Mouse (Mus musculus) frontal cortex, adult 2 months (tissue): ENCODE data around the gene A530084C06Rik. TPM values are rescaled to one million over a fixed set of nuclear protein-coding genes. Genes with fewer than 3 reads are reported as not detected.
A peak's percentile ranks its signal among the peaks of the same experiment; 100 is the strongest.

Experiments
- DNase-seq, 2 experiments: peaks; one replicate each; pipeline ENCODE4 v3.0.0; 2022; ENCODE audit warnings: low spot score in 1 of 2; ENCODE audit errors: extremely low spot score in 1 of 2
- polyA plus RNA-seq: library from polyadenylated mRNA; depleted of rRNA; stranded (reverse); fragments of >200 nt; gene quantifications from 2 replicates; pipeline ENCODE4 v1.2.3, GENCODE M21; 2012; rRNA removed

The A530084C06Rik gene
- polyA plus RNA-seq, result 0.32 and 0.42 TPM in 2 replicates

DNA sequence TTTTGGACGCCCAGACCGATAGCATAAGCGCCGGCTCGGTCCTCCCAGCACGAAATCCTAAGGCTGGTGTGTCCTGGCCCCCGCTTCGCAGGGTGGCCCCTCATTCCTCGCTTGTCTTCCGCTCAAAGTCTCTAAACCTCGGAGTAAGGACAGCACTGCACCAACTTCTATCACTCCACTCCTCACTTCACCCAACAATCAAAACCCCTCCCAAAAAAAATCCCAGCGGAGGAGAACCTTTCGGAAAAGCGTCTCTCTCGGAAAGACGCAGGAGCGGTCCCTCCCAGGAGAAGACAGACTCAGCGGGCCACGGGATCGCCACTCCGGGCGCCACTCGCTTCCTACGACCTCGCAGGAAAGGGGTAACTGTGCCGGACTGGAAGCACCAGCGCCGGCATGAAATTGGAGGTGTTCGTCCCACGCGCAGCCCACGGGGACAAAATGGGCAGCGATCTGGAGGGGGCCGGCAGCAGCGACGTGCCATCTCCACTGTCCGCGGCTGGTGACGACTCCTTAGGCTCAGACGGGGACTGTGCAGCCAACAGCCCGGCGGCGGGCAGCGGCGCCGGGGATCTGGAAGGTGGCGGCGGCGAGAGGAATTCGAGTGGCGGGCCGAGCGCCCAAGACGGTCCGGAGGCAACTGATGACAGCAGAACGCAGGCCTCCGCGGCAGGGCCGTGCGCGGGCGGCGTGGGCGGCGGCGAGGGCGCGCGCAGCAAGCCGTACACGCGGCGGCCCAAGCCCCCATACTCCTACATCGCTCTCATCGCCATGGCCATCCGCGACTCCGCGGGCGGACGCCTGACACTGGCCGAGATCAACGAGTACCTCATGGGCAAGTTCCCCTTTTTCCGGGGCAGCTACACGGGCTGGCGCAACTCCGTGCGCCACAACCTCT, at the start of gene A530084C06Rik:
A530084C06Rik (minus strand) TSS at position 813 of the 898 bp plus-strand sequence.
- DNase-seq, result peak in 1 of 2 experiments; percentile 7

GRCm38 (mm10) chr13:31603964-31604363, 44.8 kb upstream of the A530084C06Rik start:
- no peak for DNase-seq

DNA sequence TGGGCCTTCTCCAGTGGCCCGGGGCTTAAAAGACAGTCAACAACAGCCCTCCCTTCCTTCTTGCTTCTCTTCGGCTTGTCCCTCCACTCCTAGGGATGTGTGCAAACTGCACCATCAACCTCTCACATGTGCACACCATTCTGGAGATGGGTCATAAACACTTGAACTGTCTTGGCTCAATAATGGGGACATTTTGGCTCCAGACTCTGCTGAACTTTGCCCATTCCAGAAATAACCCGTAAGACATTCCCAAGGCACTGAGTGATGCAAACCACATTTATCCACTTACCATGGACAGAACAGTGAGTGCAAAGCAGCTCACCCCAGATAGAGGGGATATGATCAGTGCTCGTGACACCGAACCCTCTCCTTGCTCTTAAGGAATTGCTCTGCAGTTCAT, 40.4 kb upstream of the A530084C06Rik start:
- DNase-seq, result no peak

DNA sequence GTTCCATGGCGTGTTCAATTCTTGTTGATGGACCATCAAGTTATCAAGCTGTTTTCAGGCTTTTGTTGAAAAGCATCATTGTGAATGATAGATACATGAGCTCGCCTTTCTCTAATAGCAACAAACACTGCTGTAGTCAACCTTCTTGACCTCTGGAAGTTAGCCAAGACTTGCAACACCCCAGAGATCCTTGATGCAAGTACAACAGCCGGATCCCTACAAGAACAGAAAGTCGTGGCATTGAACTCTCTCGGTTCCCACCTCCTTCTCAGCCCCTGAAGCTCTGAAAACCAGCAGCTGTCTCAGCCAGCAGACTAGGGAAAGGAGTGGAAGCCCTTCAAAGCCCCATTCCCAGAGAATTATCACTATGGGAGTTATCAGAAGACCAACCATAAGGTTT, 28.2 kb upstream of the A530084C06Rik start:
- no peak for DNase-seq

DNA sequence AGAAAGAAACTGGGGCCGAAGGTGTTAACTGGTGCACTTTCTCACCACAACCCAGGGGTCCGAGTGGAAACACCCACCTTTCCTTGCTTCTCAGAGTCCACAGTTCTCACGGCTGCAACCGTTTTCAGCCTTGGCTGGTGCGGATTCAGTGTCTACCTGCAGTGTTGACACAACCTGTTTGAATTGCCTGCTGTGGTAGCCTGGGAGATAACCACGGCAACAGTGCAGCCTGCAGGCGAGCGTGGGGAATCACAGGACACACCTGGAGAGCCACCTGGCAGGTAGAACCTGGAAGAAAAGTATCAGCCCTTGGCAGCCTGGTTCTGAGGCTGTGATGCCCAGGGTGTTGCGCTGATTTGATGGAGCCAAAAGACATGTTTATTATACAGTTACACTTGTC, 20.7 kb upstream of the A530084C06Rik start:
- DNase-seq, result no peak

DNA sequence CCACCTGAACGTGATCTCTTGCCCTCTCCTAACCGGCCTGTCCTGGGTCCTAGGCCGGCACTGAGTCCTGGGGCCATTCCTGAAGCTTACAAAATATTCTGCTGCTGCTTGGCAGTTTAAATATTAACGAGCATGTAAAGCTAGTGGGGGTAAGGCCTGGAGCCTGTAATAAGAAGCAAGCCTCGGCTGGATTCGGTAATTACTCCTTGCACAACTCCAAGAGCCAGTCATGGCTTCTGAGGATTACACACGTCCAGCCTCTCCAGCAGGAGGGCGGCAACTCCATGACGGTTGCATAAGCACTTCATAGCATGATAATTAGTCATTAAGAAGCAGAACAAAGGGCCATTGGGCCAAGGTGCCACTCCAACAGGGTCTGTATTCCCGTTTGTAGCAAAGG, 19.3 kb upstream of the A530084C06Rik start:
- no peak for DNase-seq

DNA sequence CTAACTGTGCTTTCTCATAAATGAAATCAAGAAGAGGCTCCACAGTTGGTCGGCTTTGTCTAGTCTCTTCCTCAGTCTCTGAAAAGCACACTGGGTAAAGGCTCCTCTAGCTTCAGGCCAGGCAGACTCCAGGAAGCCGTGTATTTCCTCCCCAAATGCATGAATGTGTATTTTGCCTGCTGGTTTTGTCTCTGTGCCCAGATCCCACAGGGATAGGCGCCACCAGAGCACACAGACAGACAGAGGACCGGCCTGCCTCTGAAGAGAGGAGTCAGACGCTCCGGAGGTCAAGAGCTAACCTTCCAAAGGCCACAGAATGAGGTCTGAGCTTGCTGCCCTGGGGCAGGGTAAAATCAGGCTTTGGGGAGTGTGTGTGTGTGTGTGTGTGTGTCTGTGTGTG, 18.4 kb upstream of the A530084C06Rik start:
- DNase-seq, result no peak

DNA sequence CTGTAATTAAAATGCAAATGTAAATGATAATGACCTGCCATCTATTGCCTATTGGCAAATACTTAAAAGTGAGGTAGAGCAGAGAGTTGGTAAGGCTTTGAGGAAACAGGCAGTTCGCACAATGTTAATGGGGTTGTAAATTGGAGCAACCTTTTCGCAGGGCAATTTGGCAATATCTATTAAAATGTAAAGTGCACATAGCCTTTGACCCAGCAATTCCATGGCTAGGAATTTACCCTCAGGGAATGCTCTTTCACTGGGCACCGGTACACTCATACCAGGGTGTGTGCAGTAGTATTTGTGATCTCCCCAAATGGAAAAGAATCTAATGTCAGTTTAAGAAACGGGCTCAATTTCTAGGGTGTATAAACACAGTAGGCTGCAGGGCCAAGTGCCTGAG, 17.6 kb upstream of the A530084C06Rik start:
- DNase-seq, result no peak

- DNase-seq, result no peak
These were observed 15.5 kb upstream of the A530084C06Rik start for GRCm38 (mm10) chr13:31574627-31575026.

DNA sequence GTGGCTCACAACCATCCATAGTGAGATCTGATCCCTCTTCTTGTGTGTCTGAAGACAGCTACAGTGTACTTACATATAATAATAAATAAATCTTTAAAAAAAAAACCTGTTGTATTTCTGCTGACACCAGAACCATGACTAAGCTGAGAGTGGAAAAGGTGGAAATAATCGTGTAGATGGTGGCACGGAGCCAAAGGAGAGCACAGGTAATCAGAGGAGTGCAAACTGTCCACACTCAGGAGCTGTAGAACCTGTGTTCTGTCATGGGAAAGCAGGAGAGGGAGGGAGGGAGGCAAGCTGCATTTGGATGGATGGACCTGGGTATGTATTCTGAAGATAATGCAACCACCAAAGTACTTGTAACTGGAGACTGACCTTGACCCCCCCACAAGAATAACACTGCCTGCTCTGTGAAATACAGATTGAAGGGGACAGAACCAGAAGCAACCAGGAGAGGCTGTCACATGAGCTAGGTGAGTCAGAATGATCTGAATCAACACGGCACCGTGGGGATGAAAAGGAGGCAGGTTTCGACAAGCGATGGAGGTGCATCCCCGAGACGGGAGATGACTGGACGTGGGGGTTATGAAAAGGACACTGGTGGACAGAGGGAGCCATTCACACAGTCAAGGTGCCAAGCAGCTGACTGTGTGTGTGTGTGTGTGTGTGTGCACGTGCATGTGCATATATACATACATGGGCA, 13.8 kb upstream of the A530084C06Rik start:
- no peak for DNase-seq

GRCm38 (mm10) chr13:31567617-31568294, 8.6 kb upstream of the A530084C06Rik start:
- no peak for DNase-seq

DNA sequence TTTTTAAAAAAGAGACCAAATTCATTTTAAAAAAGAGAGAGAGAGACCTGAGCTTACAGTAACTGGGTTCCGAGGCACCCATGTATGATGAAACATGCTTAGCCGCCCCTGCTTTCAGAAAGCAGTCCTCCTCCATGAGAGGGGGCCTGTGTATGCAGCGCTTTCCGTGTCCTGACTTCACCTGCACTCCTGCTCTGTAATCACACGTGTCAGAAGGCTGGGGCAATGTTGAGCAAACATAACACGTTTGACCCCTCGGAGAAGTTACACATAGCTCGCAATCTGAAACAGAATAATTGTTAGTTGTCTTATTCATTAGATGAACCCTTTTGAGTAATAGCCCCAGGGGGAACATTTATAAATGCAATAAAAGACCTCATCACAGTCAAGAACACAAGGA, 8.0 kb upstream of the A530084C06Rik start:
- no peak for DNase-seq

- no peak for DNase-seq
These were observed 5.3 kb upstream of the A530084C06Rik start for GRCm38 (mm10) chr13:31564394-31564793.

GRCm38 (mm10) chr13:31559419-31560144, 449 bp upstream of the A530084C06Rik start:
- peak in 1 of 2 experiments; percentile 11 for DNase-seq

DNA sequence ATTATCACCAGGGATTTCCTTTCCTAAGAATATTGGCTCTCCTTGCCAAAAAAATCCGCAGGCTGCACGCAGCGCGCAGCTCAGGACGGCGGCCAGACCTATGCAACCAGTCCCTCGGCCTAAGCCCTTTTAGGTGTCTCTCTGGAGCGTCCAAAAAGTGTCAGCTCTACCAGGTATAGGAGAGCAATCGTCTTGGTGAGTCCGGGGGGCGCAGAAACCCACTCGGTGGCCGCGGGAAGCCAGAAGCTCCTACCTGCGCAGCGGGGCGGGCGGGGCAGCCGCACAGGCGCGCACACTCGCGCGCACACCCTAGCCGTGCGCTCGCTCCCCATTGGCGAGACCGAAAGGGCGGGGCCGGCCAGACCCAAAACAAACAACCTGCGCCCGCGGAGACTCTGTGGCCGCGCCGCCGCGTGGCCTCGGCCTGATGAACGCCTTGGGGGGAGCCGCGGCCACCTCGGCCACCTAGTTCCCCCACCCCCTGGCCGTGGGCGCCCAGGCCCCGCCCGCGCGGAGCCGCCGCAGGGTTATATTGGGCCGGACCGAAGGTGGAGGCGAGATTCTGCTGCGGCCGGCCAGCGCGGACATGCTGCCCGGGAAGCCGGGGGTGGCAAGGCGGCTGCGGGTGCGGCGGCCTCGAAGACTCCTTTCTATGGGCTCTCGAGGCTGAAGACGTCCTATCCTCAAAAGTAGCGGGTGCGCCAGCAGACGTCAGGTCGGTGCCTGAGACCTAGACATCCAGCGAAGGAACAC, 1.2 kb downstream of the A530084C06Rik start:
- DNase-seq, result peak in 1 of 2 experiments; percentile 22

DNA sequence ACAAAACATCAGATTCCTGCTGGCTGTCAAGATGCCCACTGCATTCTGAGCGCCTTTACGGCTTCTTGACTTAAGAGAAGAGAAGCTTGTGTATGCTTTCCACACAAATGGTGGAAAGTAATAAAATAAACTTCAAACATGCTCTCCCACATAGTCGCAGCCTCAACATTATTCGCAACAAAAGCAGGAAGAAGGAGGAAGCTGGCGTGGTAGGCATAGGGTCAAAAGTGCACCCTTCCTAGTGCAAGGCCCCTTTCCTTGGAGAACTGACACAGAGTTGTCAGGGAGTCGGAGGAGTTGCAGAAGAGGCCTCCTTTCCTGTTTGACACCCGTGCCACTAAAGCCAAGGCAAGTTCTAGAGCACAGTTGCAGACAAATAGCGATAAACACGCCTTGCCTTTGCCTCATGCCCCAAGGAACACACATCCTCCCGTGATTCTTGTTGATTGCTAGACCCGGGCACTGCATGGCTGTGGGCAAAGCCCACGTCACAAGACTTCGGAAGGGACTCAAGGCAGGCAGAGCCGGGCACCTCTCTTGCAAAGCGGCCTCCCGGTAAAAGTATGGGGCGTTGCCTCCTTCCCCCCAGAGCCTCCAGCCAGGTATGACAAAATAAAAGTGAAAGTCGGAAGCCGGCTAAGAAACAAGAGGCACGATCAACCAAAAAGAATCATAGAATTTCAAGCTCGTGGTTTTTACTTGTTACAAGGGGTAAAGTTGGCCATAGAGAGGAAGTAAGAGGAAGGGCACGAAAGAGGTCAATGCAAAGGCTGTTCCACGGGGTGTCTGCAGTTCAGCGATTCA, 2.0 kb downstream of the A530084C06Rik start:
- no peak for DNase-seq

- DNase-seq, result no peak
These were observed 3.3 kb downstream of the A530084C06Rik start, which contains the start of gene Foxq1 for GRCm38 (mm10) chr13:31555834-31556233. TSS of gene Foxq1 (plus strand) at chr13:31556134.

GRCm38 (mm10) chr13:31547610-31548009, 11.5 kb downstream of the A530084C06Rik start:
- no peak for DNase-seq

GRCm38 (mm10) chr13:31547204-31547603, 11.9 kb downstream of the A530084C06Rik start:
- no peak for DNase-seq
